Mouse (Mus musculus) liver, postnatal 0 days (tissue): ENCODE measurements around the gene Anks1b. TPM values are rescaled to one million over a fixed set of nuclear protein-coding genes. Genes with fewer than 3 reads are reported as not detected.

Experiments used
- ATAC-seq: fragments of 200-750 bp; cut with Nextera tagmentation; 2 replicates; pipeline ENCODE4 v1.8.0; 2017; ENCODE audit warnings: mild to moderate bottlenecking, moderate library complexity
- DNase-seq: peaks from one replicate; pipeline ENCODE4 v3.0.0-alpha.2; 2016
- H3K27ac ChIP-seq: fragments of 300-500 bp; sonication (generic); 2 replicates; pipeline ENCODE4 v1.5.1; 2014; ENCODE audit warnings: antibody characterized with exemption, moderate library complexity, mild to moderate bottlenecking, low read depth
- H3K27me3 ChIP-seq: fragments of 300-500 bp; sonication (generic); 2 replicates; pipeline ENCODE4 v1.6.1; 2014; ENCODE audit warnings: low read length, control low read depth, mixed read lengths; ENCODE audit not compliant: insufficient read depth
- H3K36me3 ChIP-seq: fragments of 300-500 bp; sonication (generic); replicated peaks from 2 replicates; pipeline ENCODE4 v1.6.1; 2014; ENCODE audit warnings: mild to moderate bottlenecking, control low read depth, low read length, moderate library complexity, mixed read lengths; ENCODE audit not compliant: insufficient read depth
- H3K4me1 ChIP-seq: fragments of 300-500 bp; sonication (generic); 2 replicates; pipeline ENCODE4 v1.6.1; 2014; ENCODE audit warnings: antibody characterized with exemption, mild to moderate bottlenecking, control low read depth; ENCODE audit not compliant: insufficient read depth
- H3K4me2 ChIP-seq: fragments of 300-500 bp; sonication (generic); 2 replicates; pipeline ENCODE4 v1.6.1; 2014; ENCODE audit warnings: low read depth, mild to moderate bottlenecking, low read length, moderate library complexity, mixed read lengths
- H3K4me3 ChIP-seq: fragments of 300-500 bp; sonication (generic); 2 replicates; pipeline ENCODE4 v1.5.1; 2014; ENCODE audit warnings: low read depth, low read length
- H3K9ac ChIP-seq: fragments of 300-500 bp; sonication (generic); replicated peaks from 2 replicates; pipeline ENCODE4 v1.6.1; 2014; ENCODE audit warnings: mild to moderate bottlenecking, moderate library complexity
- H3K9me3 ChIP-seq: fragments of 300-500 bp; sonication (generic); 2 replicates; pipeline ENCODE4 v1.6.1; 2016; ENCODE audit warnings: mild to moderate bottlenecking, control low read depth, low read length, mixed read lengths
- CTCF ChIP-seq: sonication (generic); IDR thresholded peaks from 2 replicates; pipeline ENCODE4 v1.5.1; 2016; ENCODE audit warnings: antibody characterized with exemption, low read depth
- EP300 ChIP-seq: IDR thresholded peaks from 2 replicates; pipeline ENCODE4 v1.6.1; 2016; ENCODE audit warnings: antibody characterized with exemption, low read depth, mild to moderate bottlenecking
- WGBS: fragments of 180-500 bp; shearing (Covaris S2); extraction: QIAGEN DNeasy Blood & Tissue Kit; methylation state at CpG from one replicate; pipeline ENCODE4 v1.1.7; 2014; ENCODE audit not compliant: insufficient replicate concordance; 5-methylcytosine and 5-hydroxymethylcytosine counted together
- polyA plus RNA-seq: library from polyadenylated mRNA; unstranded; fragments of >200 nt; fragmentation: Nextera tagmentation; extraction: Ambion mirVana; gene quantifications from 2 replicates; pipeline ENCODE4 v1.2.1, GENCODE M21; 2015

Anks1b gene
- polyA plus RNA-seq, 1 experiment from 2014 or later = not detected

DNA sequence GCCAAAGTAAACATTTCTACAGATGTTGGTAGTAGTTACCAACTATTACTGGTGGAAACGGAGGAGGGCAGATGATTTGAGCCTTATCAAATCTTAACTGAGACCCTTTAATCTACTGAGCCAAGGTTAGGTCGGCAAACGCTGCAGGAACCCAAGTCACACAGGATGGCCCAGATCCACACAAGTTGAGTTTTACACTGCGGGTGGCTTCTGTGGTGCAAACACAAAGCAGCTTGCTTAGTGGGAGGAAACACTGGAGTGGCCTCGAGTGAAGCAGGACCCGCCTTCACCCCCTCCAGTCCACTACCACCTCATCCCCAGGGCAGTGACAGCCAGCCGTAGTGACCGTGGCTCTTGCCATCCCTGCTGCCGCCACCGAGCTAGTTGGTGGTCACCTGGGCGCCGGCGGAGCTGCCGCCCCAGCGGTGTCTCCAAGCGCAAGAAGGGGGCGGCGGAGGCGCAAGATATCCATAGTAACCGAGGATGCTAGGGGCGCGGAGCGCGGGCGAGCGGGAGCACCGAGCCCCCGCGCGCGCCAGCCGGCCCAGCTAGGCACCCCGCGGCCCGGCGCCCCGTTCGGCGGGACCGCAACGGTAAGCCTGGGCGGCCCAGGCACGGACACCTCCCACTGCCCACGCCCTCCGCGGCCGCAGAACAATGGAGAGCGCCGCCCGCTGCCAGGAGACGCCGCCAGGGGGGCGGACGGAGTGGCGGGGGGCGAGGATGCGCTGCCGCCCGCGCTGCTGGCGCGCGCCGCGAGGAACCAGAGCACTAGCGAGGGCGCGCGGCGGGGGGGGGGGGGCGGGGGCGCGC is 955.5 kb downstream of the Anks1b start:
- Histone ChIP-seq H3K9me3 (no peaks in the 10 kb centered on the region), H3K36me3 (no peaks in the 10 kb centered on the region), H3K4me2 (peak overlapping the region; percentile 49), H3K27me3 (peaks cover 47% of the 10 kb centered on the region), H3K9ac (no peak overlapping the region), H3K4me1 (no peaks in the 10 kb centered on the region), H3K4me3 (peak overlapping the region; percentile 26; the same call in 1 of the 2 replicates), H3K27ac (no peak overlapping the region)
- no peak for TF ChIP-seq EP300
- TF ChIP-seq CTCF = no peak
- no peak for DNase-seq
- 2% methylated on average over 47 of the region's 73 CpGs for WGBS
- no peak for ATAC-seq

- H3K9ac ChIP-seq = no peak overlapping the region
- 2% methylated on average over 27 of the region's 76 CpGs for WGBS
- H3K36me3 ChIP-seq = no peaks in the 10 kb centered on the region
- H3K4me2 ChIP-seq = peak overlapping the region; percentile 49
- TF ChIP-seq EP300 (no peak), CTCF (no peak)
- DNase-seq = no peak
- peaks cover 47% of the 10 kb centered on the region for H3K27me3 ChIP-seq
- no peaks in the 10 kb centered on the region for H3K4me1 ChIP-seq
- no peak overlapping the region for H3K27ac ChIP-seq
- no peak for ATAC-seq
- no peaks in the 10 kb centered on the region for H3K9me3 ChIP-seq
- peak overlapping the region; percentile 26; the same call in 1 of the 2 replicates for H3K4me3 ChIP-seq
Observed at GRCm38 (mm10) chr10:90829394-90830267, 956.3 kb downstream of the Anks1b start.

DNA sequence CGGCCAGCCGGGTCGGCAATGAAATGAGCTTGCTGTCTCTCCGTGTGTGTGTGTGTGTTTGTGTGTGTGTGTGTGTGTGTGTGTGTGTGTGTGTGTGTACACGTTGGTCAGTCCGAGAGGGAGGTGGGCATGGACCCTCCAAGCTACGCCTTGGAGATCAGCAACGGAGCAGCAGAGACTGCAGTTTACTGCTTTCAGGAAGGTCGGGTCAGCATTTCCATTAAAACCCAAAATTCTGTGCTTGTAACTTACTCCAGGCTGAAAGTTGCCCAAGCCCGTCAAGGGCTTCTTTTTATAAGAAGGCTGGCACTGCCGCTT is 956.9 kb downstream of the Anks1b start:
- TF ChIP-seq EP300 = no peak
- no peak for TF ChIP-seq CTCF
- ATAC-seq = no peak
- WGBS = 4% methylated on average over 11 of the region's 11 CpGs

DNA sequence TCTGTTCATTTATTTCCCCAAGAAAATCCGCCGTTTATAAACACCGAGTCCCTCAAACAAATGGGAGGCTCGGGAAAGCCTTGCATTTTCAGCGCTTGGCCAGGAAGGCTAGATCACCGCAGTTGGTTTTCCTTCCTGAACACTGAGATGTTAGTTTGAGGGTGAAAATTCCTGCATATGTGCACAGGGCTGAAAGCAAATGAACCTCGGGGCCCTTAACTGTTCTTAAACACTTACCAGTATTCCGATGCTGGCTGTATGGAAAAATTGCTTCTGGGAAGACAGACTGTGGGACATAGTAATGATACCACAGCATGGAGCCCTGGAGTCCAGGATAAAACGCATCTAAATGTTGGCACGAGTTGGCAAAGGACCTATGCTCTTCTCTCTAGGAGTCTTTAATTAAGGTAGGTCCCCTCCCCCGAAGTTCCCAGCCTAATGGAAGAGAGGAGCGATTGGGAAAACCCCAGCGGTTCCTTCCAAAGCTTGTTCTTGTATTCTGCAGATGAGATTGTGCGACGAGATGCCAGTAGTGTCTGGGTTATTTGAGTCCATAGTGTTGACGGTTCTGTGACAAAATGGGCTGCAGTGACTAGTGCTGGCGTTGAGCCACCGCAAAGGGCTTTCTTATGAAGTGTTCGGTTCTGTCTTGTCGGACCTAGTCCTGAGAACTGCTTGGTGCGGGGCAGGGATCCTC is 957.4 kb downstream of the Anks1b start:
- Histone ChIP-seq H3K4me2 (no peak overlapping the region), H3K4me1 (no peaks in the 10 kb centered on the region), H3K27me3 (peaks cover 47% of the 10 kb centered on the region), H3K27ac (no peak overlapping the region), H3K4me3 (no peak overlapping the region), H3K9ac (no peak overlapping the region), H3K36me3 (no peaks in the 10 kb centered on the region), H3K9me3 (no peaks in the 10 kb centered on the region)
- TF ChIP-seq CTCF (no peak), EP300 (no peak)
- no peak for ATAC-seq
- no peak for DNase-seq
- 8% methylated on average over 21 of the region's 21 CpGs for WGBS

More for the DNA sequence above, 956.9 kb downstream of the Anks1b start:
- H3K36me3 ChIP-seq = no peaks in the 10 kb centered on the region
- H3K27ac ChIP-seq = no peak overlapping the region
- no peak overlapping the region for H3K9ac ChIP-seq
- H3K4me1 ChIP-seq = no peaks in the 10 kb centered on the region
- no peak overlapping the region for H3K4me2 ChIP-seq
- DNase-seq = no peak
- no peaks in the 10 kb centered on the region for H3K9me3 ChIP-seq
- no peak overlapping the region for H3K4me3 ChIP-seq
- H3K27me3 ChIP-seq = peaks cover 47% of the 10 kb centered on the region

GRCm38 (mm10) chr10:90831288-90831626 is 957.9 kb downstream of the Anks1b start:
- H3K4me3 ChIP-seq = no peak overlapping the region
- DNase-seq = no peak
- TF ChIP-seq EP300 = no peak
- TF ChIP-seq CTCF = no peak
- H3K27ac ChIP-seq = no peak overlapping the region
- peaks cover 47% of the 10 kb centered on the region for H3K27me3 ChIP-seq
- ATAC-seq = no peak
- no peaks in the 10 kb centered on the region for H3K9me3 ChIP-seq
- H3K4me2 ChIP-seq = no peak overlapping the region
- H3K9ac ChIP-seq = no peak overlapping the region
- H3K4me1 ChIP-seq = no peaks in the 10 kb centered on the region
- no peaks in the 10 kb centered on the region for H3K36me3 ChIP-seq
- WGBS = 17% methylated on average over 2 of the region's 2 CpGs

DNA sequence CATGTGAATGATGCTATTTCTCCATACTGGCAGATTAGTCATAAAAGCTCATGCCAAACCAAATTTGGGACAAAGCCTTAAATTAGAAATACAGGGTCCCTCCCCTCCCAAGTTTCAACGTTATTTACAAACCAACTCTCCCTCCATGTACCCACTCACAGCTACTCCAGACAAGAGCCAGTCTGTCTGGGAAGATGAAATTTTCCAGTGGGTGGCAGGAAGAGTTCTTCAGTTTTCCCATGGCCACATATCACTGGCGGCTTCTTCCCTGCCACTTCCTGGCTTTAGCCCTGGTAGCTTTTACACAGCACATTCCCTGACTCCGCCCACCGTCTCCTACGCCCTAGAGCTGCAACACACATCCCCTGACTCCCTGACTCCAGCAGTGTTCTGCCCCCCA is 961.0 kb downstream of the Anks1b start:
- H3K27ac ChIP-seq = no peak overlapping the region
- no peak for ATAC-seq
- 30% methylated on average over 5 of the region's 5 CpGs for WGBS

More for the DNA sequence above, 961.0 kb downstream of the Anks1b start:
- Histone ChIP-seq H3K36me3 (no peaks in the 10 kb centered on the region), H3K4me3 (no peak overlapping the region), H3K9ac (no peak overlapping the region), H3K27me3 (peaks cover 30% of the 10 kb centered on the region), H3K9me3 (no peaks in the 10 kb centered on the region), H3K4me2 (no peak overlapping the region), H3K4me1 (no peaks in the 10 kb centered on the region)
- no peak for DNase-seq
- TF ChIP-seq EP300 (no peak), CTCF (no peak)
